Comparison of ENCODE assay signal across 8 mouse cellular contexts in the genomic region with DNA sequence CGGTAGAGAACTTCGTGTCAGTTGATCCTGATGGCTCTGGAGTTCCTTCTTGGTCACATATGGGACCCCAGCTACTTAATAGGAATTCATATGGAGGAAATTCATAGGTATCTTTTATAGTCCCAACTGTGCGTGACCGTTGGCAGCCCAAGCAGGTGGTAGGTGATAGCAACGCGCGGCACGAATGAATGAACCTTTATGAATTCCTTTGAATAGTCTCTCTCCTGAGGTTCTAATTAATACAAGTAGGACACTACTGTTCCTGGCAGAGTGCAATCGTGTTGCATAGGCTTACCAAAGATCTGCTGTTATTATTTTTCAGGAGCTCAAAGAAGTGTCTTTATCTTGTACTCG. TPM values are rescaled to one million over a fixed set of nuclear protein-coding genes. Genes with fewer than 3 reads are reported as not detected.
DNase-seq lines count a peak whose midpoint lies in the region; ATAC-seq and TF ChIP-seq lines count a peak whose summit lies in the region.

No protein-coding gene starts in this region.

- H3K79me2 ChIP-seq in macrophage (ENCODE audit: inconsistent target), result peaks cover 48% of the 10 kb centered on the region

- H3K36me3 ChIP-seq in heart, embryonic 10.5 days, result peaks cover 24% of the 10 kb centered on the region
- H3K36me3 ChIP-seq in E14TG2a.4 (ENCODE audit: insufficient read depth, low read length) (peaks cover 20% of the 10 kb centered on the region), macrophage (ENCODE audit: inconsistent target) (peaks cover 7% of the 10 kb centered on the region; the same call in 1 of the 2 replicates)
- peaks cover 17% of the 10 kb centered on the region for H3K36me3 ChIP-seq in forebrain, embryonic 15.5 days

- peak overlapping the region; percentile 93 for H3K27ac ChIP-seq in heart, embryonic 10.5 days
- peak overlapping the region; percentile 68; the same call in 1 of the 2 replicates for H3K27ac ChIP-seq in forebrain, embryonic 15.5 days (replicated peaks)
- peak overlapping the region; percentile 52 for H3K27ac ChIP-seq in macrophage

- no peak for DNase-seq in heart, embryonic 10.5 days (ENCODE audit: low spot score)
- DNase-seq in heart, postnatal 14 days, result no peak
- DNase-seq in right cerebral cortex, postnatal 25 days, result no peak
- DNase-seq in layer of hippocampus, adult 9-11 months, result no peak

- H3K4me2 ChIP-seq in forebrain, embryonic 15.5 days (replicated peaks), result peak overlapping the region; percentile 51

- peak overlapping the region; percentile 79 for H3K9ac ChIP-seq in forebrain, embryonic 15.5 days (replicated peaks)

- no peak for ATAC-seq in forebrain, embryonic 15.5 days (replicated peaks)
- ATAC-seq in frontal cortex, adult (ENCODE audit: low TSS enrichment), result no peak

- H3K9me3 ChIP-seq in heart, embryonic 10.5 days, result no peaks in the 10 kb centered on the region
- no peaks in the 10 kb centered on the region for H3K9me3 ChIP-seq in E14TG2a.4 (ENCODE audit: low read length)
- no peaks in the 10 kb centered on the region for H3K9me3 ChIP-seq in forebrain, embryonic 15.5 days

- H3K4me1 ChIP-seq in heart, embryonic 10.5 days, result peaks cover 15% of the 10 kb centered on the region
- H3K4me1 ChIP-seq in E14TG2a.4 (replicated peaks; ENCODE audit: low read depth, low read length), result peaks cover 16% of the 10 kb centered on the region
- H3K4me1 ChIP-seq in forebrain, embryonic 15.5 days, result peaks cover 9% of the 10 kb centered on the region

- intact Hi-C loops in heart, postnatal 14 days (cut with DNase I), result no loop called here

- peak overlapping the region; percentile 91 for H3K4me3 ChIP-seq in heart, embryonic 10.5 days
- H3K4me3 ChIP-seq in E14TG2a.4 (replicated peaks; ENCODE audit: low read length), result peak overlapping the region; percentile 80
- H3K4me3 ChIP-seq in forebrain, embryonic 15.5 days, result peak overlapping the region; percentile 75
- peak overlapping the region; percentile 84 for H3K4me3 ChIP-seq in macrophage (ENCODE audit: inconsistent target)

- H3K27me3 ChIP-seq in heart, embryonic 10.5 days (ENCODE audit: insufficient read depth, poor library complexity, severe bottlenecking), result no peaks in the 10 kb centered on the region
- no peaks in the 10 kb centered on the region for H3K27me3 ChIP-seq in E14TG2a.4 (ENCODE audit: insufficient read depth, low read length)
- H3K27me3 ChIP-seq in forebrain, embryonic 15.5 days, result no peaks in the 10 kb centered on the region

- WGBS in heart, embryonic 10.5 days, result 28% methylated on average over 10 of the region's 10 CpGs
- 9% methylated on average over 10 of the region's 10 CpGs for WGBS in forebrain, embryonic 15.5 days
- 16% methylated on average over 10 of the region's 10 CpGs for WGBS in macrophage (ENCODE audit: missing documents)

- TF ChIP-seq CTCF in E14TG2a.4 (conservative IDR thresholded peaks at IDR 0.05; ENCODE audit: low read length), result no peak

RNA-seq across cellular contexts. Expression of a gene that starts 0.6 kb away (rescaled TPM):
- 28.5 and 30.6 TPM in 2 replicates for polyA plus RNA-seq in heart, embryonic 10.5 days (2016; fragmentation: Nextera tagmentation; extraction: Ambion mirVana)
- 10 to 100 TPM; 15.4 to 16.9 TPM for total RNA-seq in heart, postnatal 14 days (2021)
- polyA plus RNA-seq in forebrain, embryonic 15.5 days (2015; fragmentation: Nextera tagmentation; extraction: Ambion mirVana), result 41.4 and 42.9 TPM in 2 replicates
- 10 to 100 TPM in 24 of 26 experiments, 1 to 10 TPM in 2; 5.5 to 73.2 (median 44.0) TPM for total RNA-seq in macrophage (2018; cell fraction: chromatin; rRNA removed)
- total RNA-seq in macrophage (2018; cell fraction: cytosol; rRNA removed), result 10 to 100 TPM; 20.2 to 35.7 (median 30.4) TPM
- total RNA-seq in macrophage (2018; cell fraction: nucleus; rRNA removed), result 10 to 100 TPM in 25 of 26 experiments, 1 to 10 TPM in 1; 8.7 to 73.1 (median 30.2) TPM
- polyA plus RNA-seq in macrophage (2018), result 32.6 to 59.1 TPM (median 48.3 TPM) in 3 replicates

RNA-seq across cellular contexts. Expression of a gene that starts 21.6 kb away (rescaled TPM):
- polyA plus RNA-seq in heart, embryonic 10.5 days (2016; fragmentation: Nextera tagmentation; extraction: Ambion mirVana), result 135 and 153 TPM in 2 replicates
- total RNA-seq in heart, postnatal 14 days (2021), result 100 to 1,000 TPM; 103 to 108 TPM
- polyA plus RNA-seq in forebrain, embryonic 15.5 days (2015; fragmentation: Nextera tagmentation; extraction: Ambion mirVana), result 110 and 113 TPM in 2 replicates
- 100 to 1,000 TPM; 237 to 601 (median 395) TPM for total RNA-seq in macrophage (2018; cell fraction: chromatin; rRNA removed)
- 100 to 1,000 TPM; 124 to 245 (median 178) TPM for total RNA-seq in macrophage (2018; cell fraction: cytosol; rRNA removed)
- 100 to 1,000 TPM; 253 to 531 (median 300) TPM for total RNA-seq in macrophage (2018; cell fraction: nucleus; rRNA removed)
- polyA plus RNA-seq in macrophage (2018), result 151 to 321 TPM (median 247 TPM) in 3 replicates

RNA-seq across cellular contexts. Expression of a gene that starts 49.3 kb away (rescaled TPM):
- 7.9 and 10.1 TPM in 2 replicates for polyA plus RNA-seq in heart, embryonic 10.5 days (2016; fragmentation: Nextera tagmentation; extraction: Ambion mirVana)
- 1 to 10 TPM; 5.7 to 5.8 TPM for total RNA-seq in heart, postnatal 14 days (2021)
- 10.2 and 10.6 TPM in 2 replicates for polyA plus RNA-seq in forebrain, embryonic 15.5 days (2015; fragmentation: Nextera tagmentation; extraction: Ambion mirVana)
- total RNA-seq in macrophage (2018; cell fraction: chromatin; rRNA removed), result 10 to 100 TPM in 13 of 26 experiments, 1 to 10 TPM in 12, under 1 TPM in 1; 0.60 to 15.2 (median 10.5) TPM
- 1 to 10 TPM in 25 of 26 experiments, under 1 TPM in 1; 0.94 to 2.5 (median 1.7) TPM for total RNA-seq in macrophage (2018; cell fraction: cytosol; rRNA removed)
- total RNA-seq in macrophage (2018; cell fraction: nucleus; rRNA removed), result 10 to 100 TPM in 4 of 26 experiments, 1 to 10 TPM in 22; 1.5 to 12.5 (median 7.6) TPM
- polyA plus RNA-seq in macrophage (2018), result 1.7 to 2.2 TPM (median 2.1 TPM) in 3 replicates

RNA-seq across cellular contexts. Expression of a gene that starts 56.2 kb away (rescaled TPM):
- 1.1 and 1.2 TPM in 2 replicates for polyA plus RNA-seq in heart, embryonic 10.5 days (2016; fragmentation: Nextera tagmentation; extraction: Ambion mirVana)
- under 1 TPM; 0.29 to 0.41 TPM for total RNA-seq in heart, postnatal 14 days (2021)
- polyA plus RNA-seq in forebrain, embryonic 15.5 days (2015; fragmentation: Nextera tagmentation; extraction: Ambion mirVana), result 11.7 and 13.5 TPM in 2 replicates
- under 1 TPM in 5 of 26 experiments, not detected in 21; 0.16 to 0.57 (median 0.35) TPM for total RNA-seq in macrophage (2018; cell fraction: chromatin; rRNA removed)
- total RNA-seq in macrophage (2018; cell fraction: cytosol; rRNA removed), result under 1 TPM; 0.03 to 0.68 (median 0.24) TPM
- 1 to 10 TPM in 1 of 26 experiments, under 1 TPM in 9, not detected in 16; 0.14 to 4.4 (median 0.38) TPM for total RNA-seq in macrophage (2018; cell fraction: nucleus; rRNA removed)
- polyA plus RNA-seq in macrophage (2018), result 0.25 to 8.6 TPM (median 0.67 TPM) in 3 replicates
